14 mouse cellular contexts compared by ENCODE assay signal in the genomic region with DNA sequence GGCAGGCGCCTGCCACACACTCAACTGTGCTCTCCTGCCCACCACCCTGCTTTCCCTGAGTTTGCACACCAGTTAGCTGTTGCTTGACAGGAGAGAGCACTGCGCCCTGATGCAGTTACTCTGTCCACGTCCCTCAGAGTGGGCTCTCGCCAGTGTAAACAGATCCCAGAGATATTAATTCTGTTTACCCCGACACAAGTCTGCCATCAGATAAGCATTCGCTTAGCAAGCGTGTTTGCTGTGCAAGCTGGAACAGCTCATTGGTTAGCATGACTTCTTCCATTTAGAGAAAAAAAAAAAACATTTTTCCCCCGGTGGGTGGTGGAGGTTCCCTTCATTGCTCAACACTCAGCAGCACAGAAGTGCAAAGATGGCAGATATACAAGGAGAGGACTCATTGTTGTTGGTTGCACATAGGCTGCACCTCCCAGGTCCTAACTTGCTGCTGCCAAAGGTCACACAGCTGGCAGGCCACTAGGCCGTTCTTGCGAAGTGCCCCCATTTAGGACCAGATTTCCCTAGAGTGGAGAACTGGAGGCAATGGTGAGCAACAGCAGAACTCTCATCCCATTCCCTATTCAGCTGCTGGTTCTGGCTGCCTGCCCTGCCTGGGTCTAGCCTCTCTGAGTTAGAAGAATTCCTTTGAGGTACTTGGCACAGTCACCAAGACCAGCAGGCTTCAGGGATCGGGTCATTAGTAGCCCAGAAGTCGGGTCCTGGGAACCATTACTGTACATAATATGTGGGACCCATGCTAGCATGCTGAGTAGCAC. TPM values are rescaled to one million over a fixed set of nuclear protein-coding genes. Genes with fewer than 3 reads are reported as not detected.
DNase-seq lines count a peak whose midpoint lies in the region; ATAC-seq and TF ChIP-seq lines count a peak whose summit lies in the region.
"Had no signal": no experiment of that assay in that cellular context is flagged by ENCODE, and none has a peak within 500 bp of the region (broad histone marks: within the 10 kb centered on the region; RNA-seq: fewer than 3 reads in every experiment).

No protein-coding gene starts in this region.

- H3K4me1 ChIP-seq in hindbrain, embryonic 13.5 days (replicated peaks) = peaks cover 20% of the 10 kb centered on the region
- no peaks in the 10 kb centered on the region for H3K4me1 ChIP-seq in hindbrain, embryonic 12.5 days
- peaks cover 12% of the 10 kb centered on the region for H3K4me1 ChIP-seq in lung, embryonic 15.5 days
- no peaks in the 10 kb centered on the region for H3K4me1 ChIP-seq in midbrain, postnatal 0 days (ENCODE audit: insufficient read depth, low read length)
- H3K4me1 ChIP-seq: forebrain, embryonic 10.5 days had no signal

- H3K9me3 ChIP-seq in hindbrain, embryonic 13.5 days = no peaks in the 10 kb centered on the region
- no peaks in the 10 kb centered on the region for H3K9me3 ChIP-seq in hindbrain, embryonic 12.5 days (replicated peaks)
- H3K9me3 ChIP-seq in lung, embryonic 15.5 days = no peaks in the 10 kb centered on the region
- H3K9me3 ChIP-seq in midbrain, postnatal 0 days (ENCODE audit: low read length) = no peaks in the 10 kb centered on the region
- H3K9me3 ChIP-seq: forebrain, embryonic 10.5 days; heart, embryonic 12.5 days; midbrain, embryonic 12.5 days had no signal

- H3K36me3 ChIP-seq in hindbrain, embryonic 13.5 days = no peaks in the 10 kb centered on the region
- no peaks in the 10 kb centered on the region for H3K36me3 ChIP-seq in hindbrain, embryonic 12.5 days
- no peaks in the 10 kb centered on the region for H3K36me3 ChIP-seq in lung, embryonic 15.5 days
- H3K36me3 ChIP-seq in midbrain, postnatal 0 days (ENCODE audit: insufficient read depth, low read length) = no peaks in the 10 kb centered on the region; the same call in 1 of the 2 replicates
- H3K36me3 ChIP-seq: forebrain, embryonic 10.5 days; heart, embryonic 12.5 days; midbrain, embryonic 12.5 days had no signal

- no peak for DNase-seq in lung, postnatal 36 days
- DNase-seq in adipocyte (ENCODE audit: low spot score) = peak; percentile 73
- peak; percentile 48 for DNase-seq in kidney, postnatal 10 days
- no peak for DNase-seq in thymus, postnatal 10 days (ENCODE audit: low spot score in 2 of 2)
- no peak for DNase-seq in midbrain, postnatal 0 days (ENCODE audit: low spot score)
- DNase-seq: right cerebral cortex, postnatal 14 days; thymus, postnatal 36 days had no signal

- H3K27ac ChIP-seq in hindbrain, embryonic 13.5 days = peak overlapping the region; percentile 60
- no peak overlapping the region for H3K27ac ChIP-seq in hindbrain, embryonic 12.5 days
- no peak overlapping the region for H3K27ac ChIP-seq in lung, embryonic 15.5 days
- no peak overlapping the region for H3K27ac ChIP-seq in midbrain, postnatal 0 days (ENCODE audit: low read depth, low read length)
- H3K27ac ChIP-seq: forebrain, embryonic 10.5 days; midbrain, embryonic 12.5 days had no signal

- no peak for TF ChIP-seq CTCF in midbrain, postnatal 0 days (IDR thresholded peaks at IDR 0.05)

- no peak overlapping the region for H3K9ac ChIP-seq in hindbrain, embryonic 13.5 days
- no peak overlapping the region for H3K9ac ChIP-seq in hindbrain, embryonic 12.5 days
- no peak overlapping the region for H3K9ac ChIP-seq in lung, embryonic 15.5 days
- no peak overlapping the region for H3K9ac ChIP-seq in midbrain, postnatal 0 days (replicated peaks; ENCODE audit: low read length, poor library complexity, severe bottlenecking)
- H3K9ac ChIP-seq: heart, embryonic 12.5 days; midbrain, embryonic 12.5 days had no signal

- no peak overlapping the region for H3K4me2 ChIP-seq in hindbrain, embryonic 13.5 days
- no peak overlapping the region for H3K4me2 ChIP-seq in hindbrain, embryonic 12.5 days (replicated peaks)
- H3K4me2 ChIP-seq in lung, embryonic 15.5 days = no peak overlapping the region
- no peak overlapping the region for H3K4me2 ChIP-seq in midbrain, postnatal 0 days (ENCODE audit: low read depth, low read length, poor library complexity, severe bottlenecking)
- H3K4me2 ChIP-seq: heart, embryonic 12.5 days; midbrain, embryonic 12.5 days had no signal

- no peak for ATAC-seq in hindbrain, embryonic 13.5 days (ENCODE audit: low FRiP score)
- no peak for ATAC-seq in hindbrain, embryonic 12.5 days (ENCODE audit: low FRiP score)
- ATAC-seq in lung, embryonic 15.5 days (ENCODE audit: borderline replicate concordance, extremely low read depth, low FRiP score, low TSS enrichment) = peak; percentile 43; the same call in 1 of the 2 replicates
- ATAC-seq in midbrain, postnatal 0 days (ENCODE audit: low FRiP score) = no peak
- ATAC-seq: intestine, postnatal 0 days had no signal

- H3K4me3 ChIP-seq in hindbrain, embryonic 13.5 days = no peak overlapping the region
- H3K4me3 ChIP-seq in hindbrain, embryonic 12.5 days = no peak overlapping the region
- H3K4me3 ChIP-seq in lung, embryonic 15.5 days = no peak overlapping the region
- H3K4me3 ChIP-seq in midbrain, postnatal 0 days (ENCODE audit: low read depth, low read length) = no peak overlapping the region
- H3K4me3 ChIP-seq: forebrain, embryonic 10.5 days; heart, embryonic 12.5 days; midbrain, embryonic 12.5 days had no signal

- 78% methylated on average over 12 of the region's 12 CpGs for WGBS in hindbrain, embryonic 13.5 days
- WGBS in hindbrain, embryonic 12.5 days = 84% methylated on average over 12 of the region's 12 CpGs
- WGBS in lung, embryonic 15.5 days = 29% methylated on average over 12 of the region's 12 CpGs
- 81% methylated on average over 12 of the region's 12 CpGs for WGBS in midbrain, postnatal 0 days

- H3K27me3 ChIP-seq in hindbrain, embryonic 13.5 days = no peaks in the 10 kb centered on the region
- H3K27me3 ChIP-seq in hindbrain, embryonic 12.5 days = no peaks in the 10 kb centered on the region
- no peaks in the 10 kb centered on the region for H3K27me3 ChIP-seq in lung, embryonic 15.5 days
- H3K27me3 ChIP-seq in midbrain, postnatal 0 days (ENCODE audit: insufficient read depth, low read length) = no peaks in the 10 kb centered on the region
- H3K27me3 ChIP-seq: heart, embryonic 12.5 days; midbrain, embryonic 12.5 days had no signal

RNA-seq across cellular contexts. Expression of a gene that starts 58.9 kb away (rescaled TPM):
- 13.2 and 13.3 TPM in 2 replicates for polyA plus RNA-seq in hindbrain, embryonic 13.5 days (2015; fragmentation: Nextera tagmentation; extraction: Ambion mirVana)
- 15.2 and 15.7 TPM in 2 replicates for polyA plus RNA-seq in hindbrain, embryonic 12.5 days (2016; fragmentation: Nextera tagmentation; extraction: Ambion mirVana)
- 7.3 and 8.0 TPM in 2 replicates for polyA plus RNA-seq in lung, embryonic 15.5 days (2015; fragmentation: Nextera tagmentation; extraction: Ambion mirVana)
- total RNA-seq in midbrain, postnatal 0 days (2014; rRNA removed) = 24.1 and 28.4 TPM in 2 replicates
- polyA plus RNA-seq in midbrain, postnatal 0 days (2015; fragmentation: Nextera tagmentation; extraction: Ambion mirVana) = 15.7 and 15.8 TPM in 2 replicates

Comparison
In these comparisons a context has a peak if more than half of its experiments do, and no peak if none do; other contexts are left out.
1. DNase-seq: peak in adipocyte (single experiment) and kidney, postnatal 10 days (single experiment); none in lung, postnatal 36 days (single experiment), thymus, postnatal 10 days (0 of 2) and midbrain, postnatal 0 days (single experiment).